In genomic region chr19:46529601-46530448, GRCm38 (mm10) we compare ENCODE assay signal across 1 mouse cellular context.
TF ChIP-seq lines count a peak whose summit lies in the region.

No protein-coding gene starts in this region.

TF ChIP-seq in MEL, 35 proteins besides CTCF, POLR2A, EP300 and RAD21 (continued from another document):
- no peak for TF ChIP-seq SMC3 (IDR thresholded peaks at IDR 0.05; ENCODE audit: low read depth, low read length)
